Mouse (Mus musculus): ENCODE results near the gene Fbxo41.
A peak's percentile ranks its signal among the peaks of the same experiment; 100 is the strongest.

Gene Fbxo41

GRCm38 (mm10) chr6:85502911-85503250, at the start of gene Fbxo41:
Gene Fbxo41 (minus strand): TSS chr6:85502994.
- no peak for DNase-seq

DNA sequence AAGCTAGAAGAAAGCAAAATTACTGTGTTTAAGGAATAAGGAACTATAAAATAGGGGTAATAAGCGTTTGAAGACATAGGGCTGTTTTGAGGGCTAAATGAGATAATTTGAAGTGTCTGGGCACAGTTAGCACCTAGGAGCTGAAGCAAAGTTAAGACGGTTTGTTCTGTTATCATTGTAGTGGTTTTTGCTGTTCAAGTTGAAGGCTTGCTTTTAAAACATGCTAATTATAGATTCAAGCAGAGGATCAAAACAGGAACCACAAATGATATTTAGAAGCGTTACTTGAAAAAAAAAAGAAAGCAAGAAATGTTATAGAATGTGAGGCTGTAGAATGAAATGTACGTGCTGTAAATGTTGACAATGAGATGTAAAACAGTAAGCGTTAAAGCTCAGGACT, 44.8 kb upstream of the Fbxo41 start:
- DNase-seq: no peak

DNA sequence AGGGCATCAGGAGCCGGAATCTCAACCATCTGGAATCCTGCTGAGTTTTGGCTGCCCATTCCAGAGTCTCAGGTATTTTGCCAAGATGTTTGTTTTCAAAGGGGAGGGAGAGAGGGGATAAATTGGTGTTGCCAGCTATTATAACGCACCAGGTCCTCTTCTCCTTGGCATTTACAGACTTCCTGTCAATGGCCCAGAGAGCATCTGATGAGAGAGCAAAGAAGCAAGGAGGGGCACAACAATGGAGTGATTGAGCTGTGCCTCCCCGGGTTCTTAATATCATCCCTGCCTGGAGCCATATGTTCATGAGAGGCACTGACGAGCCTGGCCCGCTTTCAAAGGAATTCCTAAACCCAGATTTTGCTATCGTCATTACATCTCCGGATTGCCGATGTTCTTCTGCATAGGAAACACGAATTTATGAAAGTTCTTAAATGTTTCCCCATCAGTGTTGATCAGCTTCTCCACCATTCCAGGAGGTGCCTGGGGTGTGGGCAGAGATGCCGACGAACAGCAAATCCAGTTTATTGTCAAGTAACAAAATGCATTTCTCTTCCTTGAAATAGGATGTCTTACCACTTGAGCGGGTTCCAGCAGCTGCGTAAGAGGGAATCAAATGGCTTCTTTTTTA, 41.6 kb upstream of the Fbxo41 start:
- no peak for DNase-seq

GRCm38 (mm10) chr6:85543351-85544175, 40.8 kb upstream of the Fbxo41 start:
- no peak for DNase-seq

DNA sequence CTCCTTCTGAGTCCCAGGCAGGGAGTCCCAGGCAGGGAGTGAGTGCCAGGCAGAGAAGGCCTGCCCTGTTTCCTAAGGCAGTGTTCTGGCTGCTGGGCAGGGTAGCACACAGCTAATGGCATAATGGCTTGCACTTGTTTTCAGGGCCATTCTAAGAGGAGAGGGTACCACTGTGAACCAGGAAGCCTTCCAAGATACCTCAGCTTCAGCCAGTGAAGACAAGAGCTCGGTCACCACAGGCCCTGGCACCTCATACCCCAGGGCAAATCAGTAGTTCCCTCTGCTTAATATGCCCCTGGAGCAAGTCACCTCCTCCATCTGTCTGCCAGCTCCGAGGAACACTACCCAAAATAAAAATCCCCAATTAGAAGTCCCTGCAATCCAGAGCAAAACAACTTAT, 20.0 kb upstream of the Fbxo41 start:
- no peak for DNase-seq

- no peak for DNase-seq
Measured at GRCm38 (mm10) chr6:85522026-85522425, 19.2 kb upstream of the Fbxo41 start.

DNA sequence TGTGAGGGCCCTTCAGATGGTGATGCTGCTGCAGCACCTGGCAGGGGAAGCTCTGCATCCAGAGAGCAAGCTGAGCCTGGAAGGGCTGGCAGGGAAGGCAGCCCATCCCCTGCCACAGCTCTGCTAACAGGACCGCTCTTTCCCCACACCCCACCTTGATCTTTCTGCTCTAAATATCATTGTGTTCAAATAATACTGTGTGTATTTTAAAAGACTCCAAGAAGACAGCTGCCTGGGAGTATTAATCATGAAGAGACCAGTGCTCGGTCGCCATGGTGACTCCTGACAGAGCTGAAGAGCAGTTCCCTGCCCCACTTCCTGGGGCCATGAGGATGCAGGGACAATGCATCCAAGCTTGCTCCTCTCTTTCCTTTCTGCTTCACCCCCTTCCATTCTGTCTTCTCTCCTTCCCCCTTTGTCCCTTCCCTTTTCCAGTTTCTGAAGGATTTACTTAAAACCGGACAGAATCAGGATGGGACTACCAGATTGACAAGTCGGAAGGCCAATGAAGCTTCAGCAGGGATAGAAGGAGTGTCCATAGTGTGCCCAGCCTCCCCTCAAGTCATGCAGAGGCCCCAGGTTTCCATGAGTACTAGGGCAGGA, 15.4 kb upstream of the Fbxo41 start:
- no peak for DNase-seq

- no peak for DNase-seq
Measured at GRCm38 (mm10) chr6:85515941-85516340, 13.1 kb upstream of the Fbxo41 start.

DNA sequence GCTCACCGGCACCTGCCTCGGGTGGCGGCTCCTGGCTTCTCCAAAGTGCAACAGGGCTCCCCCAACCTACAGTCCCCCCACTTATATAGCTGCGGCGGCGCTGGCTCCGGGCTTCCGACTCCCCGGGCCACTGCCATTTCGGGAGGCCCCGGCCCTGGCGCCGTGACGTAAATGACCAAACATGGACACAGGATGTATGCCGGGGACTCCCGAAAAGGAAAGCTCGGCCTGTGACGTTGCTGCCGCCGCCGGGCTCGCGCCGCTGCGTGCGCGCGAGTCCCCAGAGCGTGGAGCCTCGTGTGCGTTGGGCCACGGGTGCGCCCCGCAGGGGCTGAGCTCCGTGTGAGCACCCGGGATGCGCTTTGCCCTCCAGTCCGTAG, 10.7 kb upstream of the Fbxo41 start, which contains the start of gene Egr4:
TSS of gene Egr4 (minus strand) at position 59 of the 380 bp plus-strand sequence.
- DNase-seq: no peak

DNA sequence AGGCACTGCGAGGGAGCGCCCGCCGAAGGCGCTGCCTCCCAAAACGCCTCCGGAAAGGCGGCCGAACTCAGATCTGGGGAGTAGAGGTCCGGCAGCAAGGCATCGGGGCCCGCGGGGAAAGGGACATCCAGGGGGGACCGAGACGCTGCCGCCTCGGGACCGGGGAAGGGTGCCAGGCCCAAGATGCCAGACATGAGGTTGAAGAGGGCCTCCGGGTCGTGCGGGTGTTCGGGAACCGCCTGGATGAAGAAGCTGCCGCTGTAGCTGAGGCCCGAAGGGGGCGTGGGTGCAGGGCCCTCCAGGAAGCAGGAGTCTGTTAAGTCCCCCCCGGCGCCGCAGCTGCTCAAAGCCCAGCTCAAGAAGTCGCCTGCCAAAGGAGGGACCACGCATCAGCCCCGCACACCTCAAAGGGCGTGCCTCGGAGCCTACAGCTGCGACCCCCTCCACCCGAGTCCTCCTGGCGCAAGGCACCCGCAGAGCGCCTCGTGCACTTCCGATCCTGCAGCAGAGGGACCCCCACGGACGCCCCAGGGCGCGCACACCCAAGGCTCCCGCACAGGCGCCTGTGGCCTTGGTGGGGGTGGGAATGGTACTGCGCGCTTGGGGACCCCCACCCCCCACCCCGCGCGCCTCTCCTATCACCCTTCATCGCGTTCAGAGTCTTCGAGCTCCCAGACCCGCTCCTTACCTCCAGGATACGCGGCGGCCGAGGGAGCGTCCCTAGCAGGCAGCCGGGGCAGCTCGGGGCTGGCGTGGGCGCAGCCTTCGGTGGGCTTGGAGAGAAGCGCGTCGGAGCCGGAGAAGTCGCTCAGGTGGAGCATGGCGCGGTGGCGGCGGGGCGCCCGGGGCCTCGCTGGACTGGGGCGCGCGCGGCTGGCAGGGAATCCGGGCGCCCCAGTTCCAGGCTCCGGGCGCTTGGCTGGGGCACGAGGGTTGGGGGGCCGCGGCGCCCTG, 10.1 kb upstream of the Fbxo41 start:
- DNase-seq: no peak

GRCm38 (mm10) chr6:85512056-85512440, 9.3 kb upstream of the Fbxo41 start:
- DNase-seq: no peak

DNA sequence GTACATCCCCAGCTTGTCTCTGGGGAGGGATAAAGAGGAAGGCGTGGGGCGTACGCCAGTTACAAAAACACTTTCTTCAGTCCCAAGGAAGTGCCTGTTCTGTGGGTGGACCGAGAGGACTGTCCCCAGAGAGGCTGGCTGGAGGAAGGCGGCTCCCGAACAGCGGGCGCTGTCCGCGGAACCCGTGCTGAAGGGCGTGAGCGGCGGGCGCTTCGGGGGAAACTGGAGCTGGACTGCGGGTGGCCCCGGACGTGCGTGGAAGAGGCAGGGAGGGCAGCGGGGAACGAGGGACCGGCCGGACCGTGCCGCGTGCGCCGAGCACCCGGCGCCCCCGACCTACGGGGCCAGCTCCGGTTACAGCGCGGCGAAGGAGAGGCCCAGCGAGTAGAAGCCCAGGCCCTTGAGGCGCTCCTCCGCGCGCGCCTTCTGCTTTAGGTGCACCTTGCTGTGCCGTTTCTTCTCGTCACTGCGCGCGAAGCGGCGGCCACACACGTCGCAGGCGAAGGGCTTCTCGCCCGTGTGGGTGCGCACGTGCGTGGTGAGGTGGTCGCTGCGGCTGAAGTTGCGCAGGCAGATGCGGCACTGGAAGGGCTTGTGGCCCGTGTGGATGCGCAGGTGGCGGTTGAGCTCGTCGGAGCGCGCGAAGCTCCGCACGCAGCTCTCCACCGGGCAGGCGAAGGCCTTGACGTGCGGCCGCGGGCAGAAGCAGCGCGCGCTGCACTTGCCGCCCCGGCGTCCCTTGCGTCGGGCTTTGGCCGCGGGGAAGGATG, 8.7 kb upstream of the Fbxo41 start:
- peak; percentile 4 for DNase-seq

- no peak for DNase-seq
Measured at GRCm38 (mm10) chr6:85510476-85510875, 7.7 kb upstream of the Fbxo41 start.

DNA sequence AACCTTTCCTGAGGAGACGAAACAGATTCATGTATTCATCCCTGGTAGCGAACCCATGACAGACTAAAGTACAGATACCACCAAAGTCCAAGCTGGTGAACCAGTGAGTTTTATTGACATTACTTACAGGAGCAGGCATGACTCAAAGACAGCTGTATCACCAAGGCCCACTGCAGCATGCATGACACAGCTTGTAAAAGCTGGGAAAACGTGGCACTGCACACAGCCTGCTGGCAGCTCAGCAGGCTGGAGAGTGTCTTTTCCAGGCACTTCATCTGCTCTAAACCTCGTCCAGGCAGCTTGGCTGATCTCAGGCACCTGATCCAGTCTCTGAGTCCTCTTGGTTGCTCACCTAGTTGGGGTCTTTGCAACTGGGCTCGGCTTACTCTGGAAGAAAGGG, 5.8 kb upstream of the Fbxo41 start:
- no peak for DNase-seq

- DNase-seq: no peak
Measured at GRCm38 (mm10) chr6:85504908-85505307, 2.1 kb upstream of the Fbxo41 start.

GRCm38 (mm10) chr6:85502103-85502910, 487 bp downstream of the Fbxo41 start:
- DNase-seq: no peak

GRCm38 (mm10) chr6:85501571-85502102, 1.2 kb downstream of the Fbxo41 start:
- no peak for DNase-seq

DNA sequence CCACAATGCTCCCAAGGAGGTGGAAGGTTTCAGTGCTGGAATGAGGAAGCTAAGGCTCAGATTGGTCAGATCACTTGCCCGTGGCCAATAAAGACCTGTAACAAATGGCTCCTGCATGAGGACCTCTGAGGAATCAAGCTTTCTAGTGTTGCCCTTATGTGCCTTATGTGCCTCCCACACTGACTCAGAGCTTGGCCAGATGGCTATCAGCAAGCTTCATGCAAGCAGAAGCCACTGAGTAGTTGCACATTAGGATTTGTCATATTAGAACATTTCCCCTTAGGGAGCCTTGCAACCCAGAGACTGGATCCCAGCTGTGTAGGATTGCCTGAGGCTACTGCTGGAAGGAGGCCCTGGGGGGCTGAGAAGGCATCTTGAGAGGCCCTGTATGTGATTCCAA, 2.4 kb downstream of the Fbxo41 start:
- no peak for DNase-seq

GRCm38 (mm10) chr6:85498147-85498546, 4.6 kb downstream of the Fbxo41 start:
- no peak for DNase-seq

DNA sequence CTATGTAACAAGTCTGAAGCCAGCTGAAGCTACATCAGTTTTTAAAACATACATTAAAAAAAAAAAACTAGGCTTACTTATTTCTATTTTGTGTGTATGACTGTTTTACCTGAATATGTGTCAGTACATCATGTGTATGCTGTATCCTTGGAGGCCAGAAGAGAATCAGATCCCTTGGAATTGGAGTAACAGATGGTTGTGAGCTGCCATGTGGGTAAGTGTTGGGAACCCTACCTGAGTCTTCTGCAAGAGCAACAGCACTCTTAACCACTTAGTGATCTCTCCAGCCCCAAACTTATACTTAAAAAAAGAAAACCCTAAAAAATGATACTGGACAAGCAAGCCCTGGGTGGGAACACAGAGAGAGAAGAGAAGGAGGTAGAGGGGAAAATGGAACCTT, 5.8 kb downstream of the Fbxo41 start:
- no peak for DNase-seq

GRCm38 (mm10) chr6:85491606-85492005, 11.2 kb downstream of the Fbxo41 start:
- DNase-seq: no peak

All from kidney, adult 11 months (tissue).